Mouse (Mus musculus): ENCODE measurements around the gene Lrrc2. TPM values are rescaled to one million over a fixed set of nuclear protein-coding genes. Genes with fewer than 3 reads are reported as not detected.
A peak's percentile ranks its signal among the peaks of the same experiment; 100 is the strongest.

Lrrc2 gene
- total RNA-seq, 2 experiments from 2014 or later: 142 to 144 TPM

- intact Hi-C loops (cut with DNase I): no loop called here
- no peak for DNase-seq (ENCODE audit: low spot score)
These were observed 31.0 kb downstream of the Lrrc2 start for GRCm38 (mm10) chr9:110982351-110982750.

GRCm38 (mm10) chr9:110984096-110984495, 32.8 kb downstream of the Lrrc2 start:
- no peak for DNase-seq (ENCODE audit: low spot score)
- intact Hi-C loops (cut with DNase I): no loop called here

- no peak for DNase-seq (ENCODE audit: low spot score)
- intact Hi-C loops (cut with DNase I): no loop called here
These were observed 34.2 kb downstream of the Lrrc2 start for GRCm38 (mm10) chr9:110985541-110985940.

- intact Hi-C loops (cut with DNase I): no loop called here
- no peak for DNase-seq (ENCODE audit: low spot score)
These were observed 34.6 kb downstream of the Lrrc2 start for GRCm38 (mm10) chr9:110985951-110986350.

GRCm38 (mm10) chr9:110987331-110987730, 36.0 kb downstream of the Lrrc2 start:
- intact Hi-C loops (cut with DNase I): no loop called here
- no peak for DNase-seq (ENCODE audit: low spot score)

GRCm38 (mm10) chr9:110988078-110988477, 36.7 kb downstream of the Lrrc2 start:
- intact Hi-C loops (cut with DNase I): no loop called here
- no peak for DNase-seq (ENCODE audit: low spot score)

GRCm38 (mm10) chr9:110989141-110989540, 37.8 kb downstream of the Lrrc2 start:
- intact Hi-C loops (cut with DNase I): no loop called here
- DNase-seq (ENCODE audit: low spot score): no peak

GRCm38 (mm10) chr9:110989543-110989942, 38.2 kb downstream of the Lrrc2 start:
- no peak for DNase-seq (ENCODE audit: low spot score)
- intact Hi-C loops (cut with DNase I): no loop called here

GRCm38 (mm10) chr9:110990204-110990603, 38.9 kb downstream of the Lrrc2 start, which contains the start of gene Rtp3:
Gene Rtp3 (minus strand): TSS chr9:110990583.
- peak; percentile 46 for DNase-seq (ENCODE audit: low spot score)
- intact Hi-C loops (cut with DNase I): loop anchor here (5.0 to 10.0 kb wide), 2 partner anchors 108 to 285 kb away; partner anchors contain the start of genes Epm2aip1, Mlh1 and Tmie

- no peak for DNase-seq (ENCODE audit: low spot score)
- intact Hi-C loops (cut with DNase I): loop anchor here (5.0 to 10.0 kb wide), 2 partner anchors 111 to 282 kb away; partner anchors contain the start of genes Epm2aip1, Mlh1 and Tmie
These were observed 42.0 kb downstream of the Lrrc2 start for GRCm38 (mm10) chr9:110993281-110993709.

- intact Hi-C loops (cut with DNase I): loop anchor here (5.0 to 10.0 kb wide), 5 partner anchors 48 to 280 kb away; partner anchors contain the start of genes Ccrl2, Epm2aip1, Mlh1 and Tmie
- DNase-seq (ENCODE audit: low spot score): peak; percentile 63
These were observed 43.4 kb downstream of the Lrrc2 start for GRCm38 (mm10) chr9:110994716-110995172.

GRCm38 (mm10) chr9:110997245-110997644, 45.9 kb downstream of the Lrrc2 start:
- DNase-seq (ENCODE audit: low spot score): peak; percentile 39
- intact Hi-C loops (cut with DNase I): loop anchor here (1.0 to 10.0 kb wide), 5 partner anchors 45 to 278 kb away; partner anchors contain the start of genes Ccrl2, Epm2aip1 and Mlh1

- intact Hi-C loops (cut with DNase I): loop anchor here (5.0 to 10.0 kb wide), 4 partner anchors 43 to 276 kb away; partner anchors contain the start of genes Ccrl2, Epm2aip1 and Mlh1
- no peak for DNase-seq (ENCODE audit: low spot score)
These were observed 47.7 kb downstream of the Lrrc2 start for GRCm38 (mm10) chr9:110999056-110999455.

- peak; percentile 13 for DNase-seq (ENCODE audit: low spot score)
- intact Hi-C loops (cut with DNase I): loop anchor here (5.0 to 10.0 kb wide), 4 partner anchors 42 to 275 kb away; partner anchors contain the start of genes Ccrl2, Epm2aip1 and Mlh1
These were observed 48.5 kb downstream of the Lrrc2 start for GRCm38 (mm10) chr9:110999856-111000255.

- no peak for DNase-seq (ENCODE audit: low spot score)
- intact Hi-C loops (cut with DNase I): no loop called here
These were observed 50.3 kb downstream of the Lrrc2 start for GRCm38 (mm10) chr9:111001621-111002020.

- DNase-seq (ENCODE audit: low spot score): no peak
- intact Hi-C loops (cut with DNase I): no loop called here
These were observed 51.9 kb downstream of the Lrrc2 start for GRCm38 (mm10) chr9:111003279-111003678.

- DNase-seq (ENCODE audit: low spot score): no peak
- intact Hi-C loops (cut with DNase I): no loop called here
These were observed 55.2 kb downstream of the Lrrc2 start for GRCm38 (mm10) chr9:111006544-111006943.

GRCm38 (mm10) chr9:111009763-111010162, 58.4 kb downstream of the Lrrc2 start:
- intact Hi-C loops (cut with DNase I): no loop called here
- DNase-seq (ENCODE audit: low spot score): no peak

GRCm38 (mm10) chr9:111011550-111011949, 60.2 kb downstream of the Lrrc2 start:
- no peak for DNase-seq (ENCODE audit: low spot score)
- intact Hi-C loops (cut with DNase I): no loop called here

GRCm38 (mm10) chr9:111012041-111012440, 60.7 kb downstream of the Lrrc2 start:
- no peak for DNase-seq (ENCODE audit: low spot score)
- intact Hi-C loops (cut with DNase I): no loop called here

GRCm38 (mm10) chr9:111015658-111016057, 64.3 kb downstream of the Lrrc2 start:
- intact Hi-C loops (cut with DNase I): no loop called here
- DNase-seq (ENCODE audit: low spot score): no peak

GRCm38 (mm10) chr9:111019022-111019421, 67.7 kb downstream of the Lrrc2 start, which contains the start of gene Ltf:
Gene Ltf (plus strand): TSS chr9:111019271.
- DNase-seq (ENCODE audit: low spot score): no peak

More at GRCm38 (mm10) chr9:111019022-111019421, 67.7 kb downstream of the Lrrc2 start, which contains the start of gene Ltf:
- intact Hi-C loops (cut with DNase I): no loop called here
